Mouse (Mus musculus): Measurements from ENCODE around the gene Pdzd7. TPM values are rescaled to one million over a fixed set of nuclear protein-coding genes. Genes with fewer than 3 reads are reported as not detected.

Pdzd7 gene
- polyA plus RNA-seq, 1 experiment from 2014 or later: not detected

- Histone ChIP-seq H3K4me3 (ENCODE audit: low read depth, low read length) (no peak overlapping the region), H3K9ac (replicated peaks) (no peak overlapping the region), H3K9me3 (ENCODE audit: low read length) (no peaks in the 10 kb centered on the region), H3K36me3 (replicated peaks; ENCODE audit: insufficient read depth, low read length) (peaks cover 1% of the 10 kb centered on the region; the same call in 1 of the 2 replicates), H3K4me1 (ENCODE audit: insufficient read depth) (peaks cover 18% of the 10 kb centered on the region), H3K27ac (ENCODE audit: low read depth) (no peak overlapping the region), H3K4me2 (ENCODE audit: low read depth, low read length) (no peak overlapping the region), H3K27me3 (ENCODE audit: insufficient read depth, low read length) (peaks cover 9% of the 10 kb centered on the region; the same call in 1 of the 2 replicates)
- DNase-seq: no peak
- 55% methylated on average over 6 of the region's 6 CpGs for WGBS (ENCODE audit: insufficient replicate concordance)
- TF ChIP-seq CTCF (IDR thresholded peaks at IDR 0.05; ENCODE audit: low read depth) (no peak), EP300 (IDR thresholded peaks at IDR 0.05; ENCODE audit: low read depth) (no peak)
- no peak for ATAC-seq
Measured at GRCm38 (mm10) chr19:44987004-44987403, 58.5 kb downstream of the Pdzd7 start.

GRCm38 (mm10) chr19:44985159-44985988 lies 60.1 kb downstream of the Pdzd7 start:
- Histone ChIP-seq H3K4me1 (ENCODE audit: insufficient read depth) (peaks cover 18% of the 10 kb centered on the region), H3K27me3 (ENCODE audit: insufficient read depth, low read length) (peaks cover 9% of the 10 kb centered on the region; the same call in 1 of the 2 replicates), H3K9me3 (ENCODE audit: low read length) (no peaks in the 10 kb centered on the region), H3K9ac (replicated peaks) (no peak overlapping the region), H3K4me2 (ENCODE audit: low read depth, low read length) (no peak overlapping the region), H3K4me3 (ENCODE audit: low read depth, low read length) (no peak overlapping the region), H3K36me3 (replicated peaks; ENCODE audit: insufficient read depth, low read length) (peaks cover 13% of the 10 kb centered on the region), H3K27ac (ENCODE audit: low read depth) (peak overlapping the region; percentile 12; the same call in 1 of the 2 replicates)
- no peak for DNase-seq
- whole genome bisulfite sequencing (ENCODE audit: insufficient replicate concordance): 40% methylated on average over 5 of the region's 5 CpGs
- ATAC-seq: no peak
- TF ChIP-seq CTCF (IDR thresholded peaks at IDR 0.05; ENCODE audit: low read depth): no peak
- no peak for TF ChIP-seq EP300 (IDR thresholded peaks at IDR 0.05; ENCODE audit: low read depth)

GRCm38 (mm10) chr19:44984420-44984819 lies 61.1 kb downstream of the Pdzd7 start:
- peaks cover 6% of the 10 kb centered on the region; the same call in 1 of the 2 replicates for H3K27me3 ChIP-seq (ENCODE audit: insufficient read depth, low read length)
- ATAC-seq: no peak
- no peak for DNase-seq
- H3K4me2 ChIP-seq (ENCODE audit: low read depth, low read length): no peak overlapping the region
- H3K4me1 ChIP-seq (ENCODE audit: insufficient read depth): peaks cover 18% of the 10 kb centered on the region
- H3K9ac ChIP-seq (replicated peaks): no peak overlapping the region
- H3K9me3 ChIP-seq (ENCODE audit: low read length): no peaks in the 10 kb centered on the region
- peaks cover 19% of the 10 kb centered on the region for H3K36me3 ChIP-seq (replicated peaks; ENCODE audit: insufficient read depth, low read length)
- WGBS (ENCODE audit: insufficient replicate concordance): 82% methylated on average over 4 of the region's 4 CpGs
- 0 out of 2 replicates have a peak overlapping the region, but pooled peaks have one; percentile 12 for H3K27ac ChIP-seq (ENCODE audit: low read depth)
- TF ChIP-seq CTCF (IDR thresholded peaks at IDR 0.05; ENCODE audit: low read depth): no peak
- TF ChIP-seq EP300 (IDR thresholded peaks at IDR 0.05; ENCODE audit: low read depth): no peak
- no peak overlapping the region for H3K4me3 ChIP-seq (ENCODE audit: low read depth, low read length)

- H3K4me1 ChIP-seq (ENCODE audit: insufficient read depth): peaks cover 16% of the 10 kb centered on the region
- peaks cover 28% of the 10 kb centered on the region for H3K36me3 ChIP-seq (replicated peaks; ENCODE audit: insufficient read depth, low read length)
- DNase-seq (no peak), ATAC-seq (no peak)
- H3K27me3 ChIP-seq (ENCODE audit: insufficient read depth, low read length): no peaks in the 10 kb centered on the region
- H3K4me3 ChIP-seq (ENCODE audit: low read depth, low read length): no peak overlapping the region
- H3K27ac ChIP-seq (ENCODE audit: low read depth): peak overlapping the region; percentile 78
- no peak overlapping the region for H3K4me2 ChIP-seq (ENCODE audit: low read depth, low read length)
- TF ChIP-seq EP300 (IDR thresholded peaks at IDR 0.05; ENCODE audit: low read depth) (no peak), CTCF (IDR thresholded peaks at IDR 0.05; ENCODE audit: low read depth) (no peak)
- no peaks in the 10 kb centered on the region for H3K9me3 ChIP-seq (ENCODE audit: low read length)
- 85% methylated on average over 6 of the region's 6 CpGs for WGBS (ENCODE audit: insufficient replicate concordance)
- no peak overlapping the region for H3K9ac ChIP-seq (replicated peaks)
Measured at GRCm38 (mm10) chr19:44983366-44983765, 62.2 kb downstream of the Pdzd7 start.

GRCm38 (mm10) chr19:44982477-44983115 lies 62.9 kb downstream of the Pdzd7 start:
- Histone ChIP-seq H3K9ac (replicated peaks) (no peak overlapping the region), H3K36me3 (replicated peaks; ENCODE audit: insufficient read depth, low read length) (peaks cover 35% of the 10 kb centered on the region), H3K4me3 (ENCODE audit: low read depth, low read length) (no peak overlapping the region), H3K9me3 (ENCODE audit: low read length) (no peaks in the 10 kb centered on the region), H3K4me2 (ENCODE audit: low read depth, low read length) (no peak overlapping the region), H3K27ac (ENCODE audit: low read depth) (peak overlapping the region; percentile 78), H3K4me1 (ENCODE audit: insufficient read depth) (peaks cover 14% of the 10 kb centered on the region), H3K27me3 (ENCODE audit: insufficient read depth, low read length) (no peaks in the 10 kb centered on the region)
- ATAC-seq: peak; percentile 68
- TF ChIP-seq EP300 (IDR thresholded peaks at IDR 0.05; ENCODE audit: low read depth) (no peak), CTCF (IDR thresholded peaks at IDR 0.05; ENCODE audit: low read depth) (no peak)
- DNase-seq: no peak
- WGBS (ENCODE audit: insufficient replicate concordance): 59% methylated on average over 7 of the region's 7 CpGs

GRCm38 (mm10) chr19:44980787-44981186 lies 64.7 kb downstream of the Pdzd7 start:
- Histone ChIP-seq H3K27ac (ENCODE audit: low read depth) (no peak overlapping the region), H3K9me3 (ENCODE audit: low read length) (no peaks in the 10 kb centered on the region), H3K4me1 (ENCODE audit: insufficient read depth) (peaks cover 10% of the 10 kb centered on the region), H3K4me2 (ENCODE audit: low read depth, low read length) (no peak overlapping the region), H3K9ac (replicated peaks) (no peak overlapping the region), H3K36me3 (replicated peaks; ENCODE audit: insufficient read depth, low read length) (peaks cover 50% of the 10 kb centered on the region), H3K27me3 (ENCODE audit: insufficient read depth, low read length) (no peaks in the 10 kb centered on the region), H3K4me3 (ENCODE audit: low read depth, low read length) (no peak overlapping the region)
- no peak for ATAC-seq
- WGBS (ENCODE audit: insufficient replicate concordance): 83% methylated on average over 2 of the region's 2 CpGs
- TF ChIP-seq EP300 (IDR thresholded peaks at IDR 0.05; ENCODE audit: low read depth) (no peak), CTCF (IDR thresholded peaks at IDR 0.05; ENCODE audit: low read depth) (no peak)
- no peak for DNase-seq
